Mouse (Mus musculus) heart, embryonic 16.5 days (tissue): ENCODE results near the gene Slc38a1. TPM values are rescaled to one million over a fixed set of nuclear protein-coding genes. Genes with fewer than 3 reads are reported as not detected.

Experiments
- ATAC-seq: fragments of 200-750 bp; cut with Nextera tagmentation; replicated peaks from 2 replicates; pipeline ENCODE4 v1.8.0; 2017; ENCODE audit warnings: moderate number of reproducible peaks; ENCODE audit not compliant: insufficient read depth, low FRiP score; ENCODE audit errors: extremely low read depth
- H3K27ac ChIP-seq: fragments of 300-500 bp; sonication (generic); 2 replicates; pipeline ENCODE4 v1.5.1; 2014; ENCODE audit warnings: mild to moderate bottlenecking, low read length, control low read depth, moderate library complexity
- H3K27me3 ChIP-seq: fragments of 300-500 bp; sonication (generic); 2 replicates; pipeline ENCODE4 v1.6.1; 2014; ENCODE audit warnings: low read length, mixed read lengths; ENCODE audit not compliant: control insufficient read depth, insufficient read depth
- H3K36me3 ChIP-seq: fragments of 300-500 bp; sonication (generic); 2 replicates; pipeline ENCODE4 v1.6.1; 2014; ENCODE audit not compliant: control insufficient read depth, insufficient read depth
- H3K4me1 ChIP-seq: fragments of 300-500 bp; sonication (generic); 2 replicates; pipeline ENCODE4 v1.6.1; 2014; ENCODE audit warnings: low read length, mixed read lengths; ENCODE audit not compliant: control insufficient read depth, insufficient read depth
- H3K4me2 ChIP-seq: fragments of 300-500 bp; sonication (generic); 2 replicates; pipeline ENCODE4 v1.6.1; 2014; ENCODE audit warnings: low read depth, mild to moderate bottlenecking, control low read depth, low read length
- H3K4me3 ChIP-seq: fragments of 300-500 bp; sonication (generic); 2 replicates; pipeline ENCODE4 v1.5.1; 2014; ENCODE audit warnings: mild to moderate bottlenecking, control low read depth, low read length
- H3K9ac ChIP-seq: fragments of 300-500 bp; sonication (generic); 2 replicates; pipeline ENCODE4 v1.6.1; 2014; ENCODE audit warnings: low read length, control low read depth
- H3K9me3 ChIP-seq: fragments of 300-500 bp; sonication (generic); replicated peaks from 2 replicates; pipeline ENCODE4 v1.6.1; 2016; ENCODE audit warnings: low read length; ENCODE audit not compliant: control insufficient read depth
- WGBS: fragments of 180-500 bp; shearing (Covaris S2); extraction: QIAGEN DNeasy Blood & Tissue Kit; methylation state at CpG from one replicate; pipeline ENCODE4 v1.1.7; 2014; 5-methylcytosine and 5-hydroxymethylcytosine counted together
- polyA plus RNA-seq: library from polyadenylated mRNA; unstranded; fragments of >200 nt; fragmentation: Nextera tagmentation; extraction: Ambion mirVana; gene quantifications from 2 replicates; pipeline ENCODE4 v1.2.1, GENCODE M21; 2015

The Slc38a1 gene
- polyA plus RNA-seq, 1 experiment from 2014 or later, result 71.2 TPM

DNA sequence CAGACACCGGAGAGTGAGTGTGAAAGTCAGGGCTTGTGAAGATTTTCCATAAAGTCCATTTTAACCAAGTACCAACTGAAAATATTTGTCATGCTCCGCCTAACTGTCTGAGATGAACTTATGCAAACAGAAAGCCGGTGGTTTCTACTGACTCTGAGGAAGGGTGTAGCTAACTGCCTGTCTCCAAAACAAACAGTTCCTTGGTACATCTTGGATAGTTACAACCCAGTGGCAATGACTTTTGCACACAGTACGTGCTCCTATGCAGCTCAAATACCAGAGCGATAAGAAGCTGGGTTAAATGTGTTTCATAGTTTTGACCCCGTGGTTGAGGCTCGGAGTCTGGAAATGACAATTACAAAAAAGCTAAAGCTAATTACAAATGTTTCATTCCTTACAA is 34.0 kb downstream of the Slc38a1 start:
- H3K36me3 ChIP-seq, result peaks cover 26% of the 10 kb centered on the region
- 63% methylated on average over 7 of the region's 7 CpGs for WGBS
- no peak overlapping the region for H3K4me2 ChIP-seq
- no peak overlapping the region for H3K4me3 ChIP-seq
- no peak for ATAC-seq
- H3K27ac ChIP-seq, result no peak overlapping the region
- H3K9me3 ChIP-seq, result no peaks in the 10 kb centered on the region
- H3K27me3 ChIP-seq, result no peaks in the 10 kb centered on the region
- peaks cover 14% of the 10 kb centered on the region for H3K4me1 ChIP-seq
- H3K9ac ChIP-seq, result no peak overlapping the region

DNA sequence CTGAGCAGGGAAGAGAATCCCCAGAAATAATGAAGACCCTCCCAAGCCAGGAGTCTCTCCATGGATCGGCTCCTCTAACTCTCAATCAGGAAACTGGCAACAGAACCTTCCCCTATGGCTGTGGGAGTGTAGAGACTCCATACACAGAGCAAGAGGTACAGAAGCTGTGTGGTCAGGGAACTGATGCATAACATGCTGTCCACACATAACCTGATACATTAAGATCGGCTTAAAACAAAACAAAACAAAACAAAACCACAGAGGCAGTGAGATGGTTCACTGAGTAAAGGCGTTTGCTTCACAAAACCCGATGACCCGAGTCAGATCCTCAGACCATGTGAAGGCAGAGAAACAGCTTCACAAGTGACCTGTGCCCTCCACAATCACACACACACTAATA is 35.3 kb downstream of the Slc38a1 start:
- Histone ChIP-seq H3K9me3 (no peaks in the 10 kb centered on the region), H3K4me2 (no peak overlapping the region), H3K27me3 (no peaks in the 10 kb centered on the region), H3K4me1 (peaks cover 20% of the 10 kb centered on the region), H3K9ac (no peak overlapping the region), H3K27ac (no peak overlapping the region), H3K36me3 (peaks cover 19% of the 10 kb centered on the region), H3K4me3 (no peak overlapping the region)
- 90% methylated on average over 5 of the region's 5 CpGs for WGBS
- ATAC-seq, result no peak

DNA sequence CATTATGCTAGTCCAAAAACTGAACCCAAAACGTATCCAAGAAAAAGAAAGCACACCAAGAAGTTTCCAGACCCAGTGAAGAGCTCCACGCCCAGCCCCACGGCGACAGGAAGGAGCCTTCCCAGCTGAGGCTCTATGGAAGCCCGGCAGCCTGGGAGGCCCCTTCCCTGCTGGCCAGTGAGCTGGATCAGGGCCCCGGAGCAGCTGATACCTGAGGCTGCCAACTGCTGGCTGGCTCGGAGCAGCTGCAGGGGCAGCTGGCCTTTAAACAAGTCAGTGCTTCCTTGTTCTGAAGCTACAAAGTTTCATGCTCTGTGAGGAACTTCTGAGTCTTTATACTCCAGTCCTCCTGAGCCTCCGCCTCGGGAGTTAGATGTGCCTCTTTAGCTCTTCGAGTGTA is 38.4 kb downstream of the Slc38a1 start:
- H3K4me3 ChIP-seq, result no peak overlapping the region
- 45% methylated on average over 10 of the region's 10 CpGs for WGBS
- H3K4me2 ChIP-seq, result peak overlapping the region; percentile 9; the same call in 1 of the 2 replicates
- peak; percentile 72 for ATAC-seq
- peaks cover 17% of the 10 kb centered on the region for H3K36me3 ChIP-seq
- H3K9me3 ChIP-seq, result no peaks in the 10 kb centered on the region
- H3K9ac ChIP-seq, result peak overlapping the region; percentile 47
- no peaks in the 10 kb centered on the region for H3K27me3 ChIP-seq
- peaks cover 33% of the 10 kb centered on the region for H3K4me1 ChIP-seq
- peak overlapping the region; percentile 69 for H3K27ac ChIP-seq

DNA sequence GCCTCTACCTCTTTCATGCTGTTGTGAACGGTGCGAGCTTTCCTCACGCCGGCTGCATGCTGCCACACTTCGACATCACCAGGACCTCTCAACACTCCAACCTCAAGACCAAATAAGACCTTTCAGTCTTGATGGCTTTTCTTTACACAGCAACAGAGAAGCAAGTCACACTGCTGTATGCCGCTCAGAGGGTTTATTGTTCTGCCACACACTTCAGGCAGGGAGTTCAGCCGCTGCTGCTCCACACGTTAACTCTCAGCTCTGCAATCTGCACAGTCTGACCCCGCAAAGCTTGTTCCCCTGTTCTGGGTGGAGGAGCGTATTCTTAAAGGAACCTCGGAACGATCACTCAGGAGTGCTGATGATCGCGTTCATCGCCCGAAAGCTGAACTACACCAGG is 40.7 kb downstream of the Slc38a1 start:
- H3K27me3 ChIP-seq, result no peaks in the 10 kb centered on the region
- H3K4me3 ChIP-seq, result no peak overlapping the region
- 51% methylated on average over 16 of the region's 16 CpGs for WGBS
- peaks cover 47% of the 10 kb centered on the region for H3K4me1 ChIP-seq
- peaks cover 11% of the 10 kb centered on the region for H3K36me3 ChIP-seq
- no peaks in the 10 kb centered on the region for H3K9me3 ChIP-seq
- H3K27ac ChIP-seq, result peak overlapping the region; percentile 37; the same call in 1 of the 2 replicates
- ATAC-seq, result no peak
- H3K4me2 ChIP-seq, result peak overlapping the region; percentile 13; the same call in 1 of the 2 replicates
- H3K9ac ChIP-seq, result peak overlapping the region; percentile 39; the same call in 1 of the 2 replicates

DNA sequence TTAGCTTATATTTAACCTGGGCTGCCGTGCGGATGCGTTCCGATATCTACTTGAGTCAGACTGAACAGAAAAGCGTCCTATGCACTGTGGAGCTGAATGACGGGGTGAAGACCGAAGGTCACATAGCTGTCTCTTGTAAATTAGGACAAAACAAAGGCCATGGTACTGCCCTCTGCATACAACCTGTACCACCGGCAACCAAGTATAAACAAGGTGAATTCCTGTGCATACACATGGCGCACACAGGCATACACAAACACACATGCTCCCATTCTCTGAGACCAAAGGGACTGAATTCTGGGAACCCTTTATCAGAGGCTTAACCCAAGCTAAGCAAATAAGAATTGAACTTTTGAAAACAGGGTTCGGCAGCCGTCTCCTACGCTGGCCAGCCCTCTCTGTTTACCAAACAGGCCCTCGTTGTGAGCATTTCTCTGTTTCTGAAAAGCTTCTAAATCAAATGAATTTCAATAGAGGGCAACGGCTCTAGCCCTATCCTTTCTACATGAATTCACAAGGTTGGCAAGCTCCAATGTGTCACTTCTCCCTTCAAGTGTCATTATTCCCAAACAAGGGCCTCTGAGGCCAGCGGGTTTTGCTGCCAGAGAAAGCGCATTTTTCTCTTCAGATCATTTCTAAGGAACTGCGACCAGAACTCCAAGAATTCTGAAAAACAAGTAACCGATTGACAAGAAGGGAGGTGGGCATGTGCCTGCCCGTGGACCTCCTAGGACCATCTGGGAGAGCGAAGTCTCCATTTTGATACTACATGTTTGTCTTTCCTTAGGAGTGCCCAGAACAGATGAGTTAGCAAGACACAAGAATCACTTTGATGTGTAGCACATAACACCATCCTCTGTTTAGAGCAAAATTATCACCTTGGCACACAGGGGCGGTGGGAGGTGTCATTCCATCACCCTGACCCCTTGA is 42.6 kb downstream of the Slc38a1 start:
- H3K4me1 ChIP-seq, result peaks cover 47% of the 10 kb centered on the region
- no peak overlapping the region for H3K4me3 ChIP-seq
- no peaks in the 10 kb centered on the region for H3K27me3 ChIP-seq
- WGBS, result 85% methylated on average over 21 of the region's 21 CpGs
- H3K4me2 ChIP-seq, result no peak overlapping the region
- H3K9ac ChIP-seq, result no peak overlapping the region
- ATAC-seq, result no peak
- peaks cover 7% of the 10 kb centered on the region for H3K36me3 ChIP-seq
- no peak overlapping the region for H3K27ac ChIP-seq
- no peaks in the 10 kb centered on the region for H3K9me3 ChIP-seq

DNA sequence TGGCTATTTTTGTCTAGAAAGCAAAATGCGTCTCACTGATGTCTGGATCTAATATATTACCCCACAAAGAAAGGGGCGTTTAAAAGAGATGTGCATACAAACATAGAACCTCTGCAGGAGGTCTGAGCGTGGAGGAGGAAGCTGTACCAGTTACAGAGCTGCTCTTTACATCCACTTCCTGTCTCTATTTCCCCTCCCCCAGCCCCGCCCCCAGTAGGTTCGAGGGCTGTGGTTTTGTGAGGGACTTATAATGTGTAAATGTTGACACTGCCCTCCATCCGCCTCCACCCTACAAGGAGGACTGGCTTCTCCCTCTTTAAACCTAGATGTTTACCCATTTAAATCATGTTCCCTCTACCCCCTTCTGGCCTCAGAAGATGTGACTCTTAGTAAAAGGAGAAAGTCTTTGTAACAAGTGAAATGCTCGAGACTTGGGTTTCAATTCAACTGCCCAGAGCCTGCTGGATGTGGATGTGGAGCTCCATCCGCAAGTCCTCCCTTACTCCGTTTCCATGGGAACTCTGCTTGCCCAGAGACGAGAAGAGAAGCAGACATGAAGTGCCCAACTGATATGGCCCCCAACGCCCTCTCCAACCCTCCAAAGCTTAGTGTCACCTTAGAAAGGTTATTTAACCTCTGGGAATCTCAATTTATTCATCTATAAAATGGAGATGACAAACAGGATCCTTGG is 43.7 kb downstream of the Slc38a1 start:
- no peak overlapping the region for H3K9ac ChIP-seq
- H3K27ac ChIP-seq, result no peak overlapping the region
- H3K4me1 ChIP-seq, result peaks cover 36% of the 10 kb centered on the region
- no peak overlapping the region for H3K4me2 ChIP-seq
- no peaks in the 10 kb centered on the region for H3K9me3 ChIP-seq
- no peaks in the 10 kb centered on the region for H3K27me3 ChIP-seq
- H3K4me3 ChIP-seq, result no peak overlapping the region
- 56% methylated on average over 11 of the region's 11 CpGs for WGBS
- peaks cover 7% of the 10 kb centered on the region for H3K36me3 ChIP-seq
- no peak for ATAC-seq

DNA sequence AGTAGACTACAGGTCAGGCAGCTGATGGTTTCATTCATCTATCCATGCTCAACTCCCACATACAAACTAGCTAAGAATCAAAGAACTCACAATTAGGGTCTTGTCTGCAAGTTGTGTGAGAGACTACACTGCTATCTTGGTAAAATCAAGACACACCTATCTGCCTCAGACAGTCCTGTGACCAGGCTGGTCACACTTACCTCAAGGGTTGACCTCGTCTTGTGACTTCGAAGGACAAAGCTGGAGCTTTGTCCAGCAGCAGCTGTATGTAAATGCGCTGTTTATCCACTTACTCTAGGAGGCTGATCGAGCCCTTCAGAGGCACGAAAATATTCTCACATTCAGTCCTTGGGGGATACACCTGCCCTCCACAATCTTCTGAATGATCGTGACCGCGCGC is 45.6 kb downstream of the Slc38a1 start:
- H3K36me3 ChIP-seq, result peaks cover 7% of the 10 kb centered on the region
- H3K4me2 ChIP-seq, result no peak overlapping the region
- no peak overlapping the region for H3K9ac ChIP-seq
- H3K27me3 ChIP-seq, result no peaks in the 10 kb centered on the region
- peaks cover 41% of the 10 kb centered on the region for H3K4me1 ChIP-seq
- H3K9me3 ChIP-seq, result no peaks in the 10 kb centered on the region
- ATAC-seq, result no peak
- H3K4me3 ChIP-seq, result no peak overlapping the region
- 88% methylated on average over 9 of the region's 9 CpGs for WGBS
- no peak overlapping the region for H3K27ac ChIP-seq

DNA sequence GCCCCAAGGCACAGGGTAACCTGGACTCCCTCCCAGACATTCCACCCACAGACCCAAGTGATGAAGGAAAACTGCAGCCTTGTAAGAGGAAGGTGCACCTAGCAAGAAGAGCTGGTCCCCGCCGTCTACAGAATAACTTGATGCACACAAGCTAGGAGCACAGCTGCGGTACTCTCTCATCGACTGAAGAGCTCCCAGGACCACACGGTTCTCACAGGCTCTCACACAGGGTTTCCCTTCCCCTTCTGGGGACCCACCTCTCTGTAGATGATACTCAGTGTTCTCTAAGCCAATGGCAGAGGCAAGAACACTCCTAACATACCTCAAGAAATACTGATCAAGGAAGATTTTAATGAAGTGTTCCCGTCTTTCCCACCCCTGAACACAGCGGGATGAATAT is 48.4 kb downstream of the Slc38a1 start:
- 87% methylated on average over 7 of the region's 7 CpGs for WGBS
- peaks cover 6% of the 10 kb centered on the region; the same call in 1 of the 2 replicates for H3K36me3 ChIP-seq
- H3K4me3 ChIP-seq, result no peak overlapping the region
- H3K27ac ChIP-seq, result no peak overlapping the region
- no peak overlapping the region for H3K9ac ChIP-seq
- ATAC-seq, result no peak
- H3K9me3 ChIP-seq, result no peaks in the 10 kb centered on the region
- no peaks in the 10 kb centered on the region for H3K27me3 ChIP-seq
- no peak overlapping the region for H3K4me2 ChIP-seq
- H3K4me1 ChIP-seq, result peaks cover 35% of the 10 kb centered on the region

DNA sequence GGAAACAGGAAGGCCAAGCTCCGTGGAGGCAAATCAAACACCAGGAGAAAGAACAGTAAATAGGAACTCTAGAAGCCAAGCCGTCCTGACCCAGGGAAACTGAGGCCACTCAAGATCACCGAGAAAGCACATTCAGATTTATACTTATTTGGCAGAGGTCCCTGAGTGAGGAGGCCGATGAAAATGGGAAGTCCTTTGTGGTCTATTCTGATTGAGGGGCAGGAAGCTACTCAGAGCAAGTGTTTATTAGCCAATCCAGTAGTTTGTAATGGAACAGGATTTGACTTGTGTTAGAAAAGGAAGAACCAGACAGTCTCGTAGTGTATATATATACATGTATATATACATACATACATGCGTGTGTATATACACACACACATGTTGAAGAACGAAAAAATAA is 48.8 kb downstream of the Slc38a1 start:
- H3K4me1 ChIP-seq, result peaks cover 34% of the 10 kb centered on the region
- 69% methylated on average over 7 of the region's 7 CpGs for WGBS
- H3K36me3 ChIP-seq, result peaks cover 8% of the 10 kb centered on the region
- H3K4me2 ChIP-seq, result no peak overlapping the region
- no peak overlapping the region for H3K4me3 ChIP-seq
- no peak for ATAC-seq
- H3K27ac ChIP-seq, result peak overlapping the region; percentile 8; the same call in 1 of the 2 replicates
- no peak overlapping the region for H3K9ac ChIP-seq
- no peaks in the 10 kb centered on the region for H3K9me3 ChIP-seq
- no peaks in the 10 kb centered on the region for H3K27me3 ChIP-seq
